Mouse (Mus musculus): ENCODE results near the gene Ahnak. TPM values are rescaled to one million over a fixed set of nuclear protein-coding genes. Genes with fewer than 3 reads are reported as not detected.

Gene Ahnak
- polyA plus RNA-seq (2014; fragmentation: Nextera tagmentation; extraction: Ambion mirVana): 7.1 and 7.3 TPM in 2 replicates

DNA sequence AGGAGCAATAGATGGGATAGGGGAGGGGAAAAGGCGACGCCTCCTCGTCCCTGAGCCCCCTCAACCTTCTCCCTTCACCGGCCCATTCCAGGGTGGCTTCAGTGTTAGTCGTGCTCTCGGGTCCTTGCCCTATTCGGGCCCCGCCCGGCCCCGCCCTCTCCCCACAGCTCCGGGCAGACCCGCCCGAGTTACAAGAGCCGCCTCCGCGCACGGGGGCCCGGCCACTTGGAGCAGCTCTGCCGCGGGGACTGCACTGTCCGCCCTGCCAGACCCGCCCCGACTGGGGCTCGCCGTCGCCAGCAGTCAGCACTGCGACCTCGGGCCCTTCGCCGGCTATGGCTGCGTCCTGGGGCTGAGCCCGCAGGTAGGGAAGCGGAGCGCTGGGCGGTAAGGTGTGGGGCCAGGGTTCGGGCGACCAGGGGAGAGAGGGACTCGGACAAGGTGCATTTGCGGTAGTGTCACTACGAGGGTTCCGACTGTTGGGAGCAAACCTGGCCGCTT, at the start of gene Ahnak:
TSS of gene Ahnak (plus strand) at position 219 of the 501 bp plus-strand sequence.
- peak within 1 kb of the TSS; percentile 51 for H3K4me3 ChIP-seq (ENCODE audit: low read depth, low read length)
- H3K4me1 ChIP-seq (replicated peaks; ENCODE audit: control insufficient read depth, insufficient read depth, low read length): peaks cover 14% of the 10 kb centered on the region
- H3K9ac ChIP-seq (ENCODE audit: low read length): peak within 1 kb of the TSS; percentile 61
- under 1% methylated on average over 42 of the region's 42 CpGs for WGBS
- H3K9me3 ChIP-seq (ENCODE audit: control insufficient read depth, low read length): no peaks in the 10 kb centered on the region
- H3K27me3 ChIP-seq (ENCODE audit: control insufficient read depth, insufficient read depth, low read length): peaks cover 7% of the 10 kb centered on the region
- no peaks in the 10 kb centered on the region for H3K36me3 ChIP-seq (ENCODE audit: control insufficient read depth, insufficient read depth, low read length)
- peak; percentile 42 for ATAC-seq (replicated peaks; ENCODE audit: low FRiP score)
- peak; percentile 81 for DNase-seq (ENCODE audit: low spot score)
- H3K4me2 ChIP-seq (ENCODE audit: low read depth, low read length, severe bottlenecking): peak within 1 kb of the TSS; percentile 99
- H3K27ac ChIP-seq (ENCODE audit: low read depth, low read length): 0 out of 2 replicates have a peak within 1 kb of the TSS, but pooled peaks have one; percentile 25

DNA sequence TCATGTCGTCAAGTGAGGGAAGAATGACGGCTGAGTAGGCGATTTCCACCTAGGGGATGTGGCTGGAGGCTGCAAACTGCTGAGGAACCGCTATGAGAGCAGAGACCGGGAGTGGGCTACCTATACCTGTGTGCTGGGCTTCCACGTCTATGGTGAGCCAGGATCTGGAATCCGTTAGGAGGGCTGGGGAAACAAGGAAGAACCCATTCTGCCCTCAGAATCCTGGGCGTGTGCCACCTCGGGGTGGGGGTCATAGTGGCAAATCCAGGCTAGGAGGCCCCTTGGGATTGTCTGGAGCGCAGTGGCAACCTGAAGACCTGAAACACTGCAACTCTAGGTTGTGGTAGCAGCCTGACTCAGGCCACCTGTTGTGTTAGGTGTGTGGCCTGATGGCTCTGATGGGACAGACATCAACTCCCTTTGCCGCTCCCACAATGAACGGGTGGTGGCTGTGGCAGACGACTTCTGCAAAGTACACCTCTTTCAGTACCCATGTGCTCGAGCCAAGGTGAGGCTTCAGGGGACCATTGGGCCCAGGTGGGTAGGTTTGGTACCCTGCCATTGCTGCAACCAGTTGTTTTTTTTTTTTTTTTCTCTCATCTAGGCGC, 48.5 kb upstream of the Ahnak start:
- peak overlapping the region; percentile 99; the same call in 1 of the 2 replicates for H3K9ac ChIP-seq (ENCODE audit: low read length)
- peak overlapping the region; percentile 97 for H3K4me3 ChIP-seq (ENCODE audit: low read depth, low read length)
- H3K27ac ChIP-seq (ENCODE audit: low read depth, low read length): peak overlapping the region; percentile 94
- H3K4me1 ChIP-seq (replicated peaks; ENCODE audit: control insufficient read depth, insufficient read depth, low read length): peaks cover 15% of the 10 kb centered on the region; the same call in 1 of the 2 replicates
- 83% methylated on average over 15 of the region's 15 CpGs for WGBS
- no peak for ATAC-seq (replicated peaks; ENCODE audit: low FRiP score)
- H3K4me2 ChIP-seq (ENCODE audit: low read depth, low read length, severe bottlenecking): peak overlapping the region; percentile 65
- H3K9me3 ChIP-seq (ENCODE audit: control insufficient read depth, low read length): no peaks in the 10 kb centered on the region
- H3K27me3 ChIP-seq (ENCODE audit: control insufficient read depth, insufficient read depth, low read length): no peaks in the 10 kb centered on the region
- DNase-seq (ENCODE audit: low spot score): peak; percentile 51
- H3K36me3 ChIP-seq (ENCODE audit: control insufficient read depth, insufficient read depth, low read length): peaks cover under 1% of the 10 kb centered on the region; the same call in 1 of the 2 replicates

DNA sequence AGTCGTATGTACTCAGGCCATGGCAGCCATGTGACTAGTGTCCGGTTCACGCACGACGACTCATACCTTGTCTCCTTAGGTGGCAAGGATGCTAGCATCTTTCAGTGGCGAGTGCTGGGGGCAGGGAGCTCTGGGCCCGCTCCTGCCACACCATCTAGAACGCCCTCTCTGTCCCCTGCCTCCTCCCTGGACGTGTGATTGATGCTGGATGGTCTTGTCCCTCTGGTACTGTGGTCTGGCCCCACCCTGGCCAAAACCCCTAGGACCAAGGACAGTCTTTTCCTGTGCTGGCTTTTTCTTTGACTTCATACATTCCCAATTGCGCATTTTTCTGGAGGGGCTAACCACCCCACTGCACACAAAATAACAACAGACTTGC, 48.0 kb upstream of the Ahnak start:
- no peak for DNase-seq (ENCODE audit: low spot score)
- H3K27me3 ChIP-seq (ENCODE audit: control insufficient read depth, insufficient read depth, low read length): no peaks in the 10 kb centered on the region
- WGBS: 41% methylated on average over 10 of the region's 10 CpGs
- H3K36me3 ChIP-seq (ENCODE audit: control insufficient read depth, insufficient read depth, low read length): peaks cover 6% of the 10 kb centered on the region
- H3K9ac ChIP-seq (ENCODE audit: low read length): peak overlapping the region; percentile 99
- peak; percentile 47 for ATAC-seq (replicated peaks; ENCODE audit: low FRiP score)
- H3K27ac ChIP-seq (ENCODE audit: low read depth, low read length): peak overlapping the region; percentile 94
- peak overlapping the region; percentile 65 for H3K4me2 ChIP-seq (ENCODE audit: low read depth, low read length, severe bottlenecking)
- H3K9me3 ChIP-seq (ENCODE audit: control insufficient read depth, low read length): no peaks in the 10 kb centered on the region
- H3K4me3 ChIP-seq (ENCODE audit: low read depth, low read length): peak overlapping the region; percentile 97
- peaks cover 15% of the 10 kb centered on the region; the same call in 1 of the 2 replicates for H3K4me1 ChIP-seq (replicated peaks; ENCODE audit: control insufficient read depth, insufficient read depth, low read length)

DNA sequence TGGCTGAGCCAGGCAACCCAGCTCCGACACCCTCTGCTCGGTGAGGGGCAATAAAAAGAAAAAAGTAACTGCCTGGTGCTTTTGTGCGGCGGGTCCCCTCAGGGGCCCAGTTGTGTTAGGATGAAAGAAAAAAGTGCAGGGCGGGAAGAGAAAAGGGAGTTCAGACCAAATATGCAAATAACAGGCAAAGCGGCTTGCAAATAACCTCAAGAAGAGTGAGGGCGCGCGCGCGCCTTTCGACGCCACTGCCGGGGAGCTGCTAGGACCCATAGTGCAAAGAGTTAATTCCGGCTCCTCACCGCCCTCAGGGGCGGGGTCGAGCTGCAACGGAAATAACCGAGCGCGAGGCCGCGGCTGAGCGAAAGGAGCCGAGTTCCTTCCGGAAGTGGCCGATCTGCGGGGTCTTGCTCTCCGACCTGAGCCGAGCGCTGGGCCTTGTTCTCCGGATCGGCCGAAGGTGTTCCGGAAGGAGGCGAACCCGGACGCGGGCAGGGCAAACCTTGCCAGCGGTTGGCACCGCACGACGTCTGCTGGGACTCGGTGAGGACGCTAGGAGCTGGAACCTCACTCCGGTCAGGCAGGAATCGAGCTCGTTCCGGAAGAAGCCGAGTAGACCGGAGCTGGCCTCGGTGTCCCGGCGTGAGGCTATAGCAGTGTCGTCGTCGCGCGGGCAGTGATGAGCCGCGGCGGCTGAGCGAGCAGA, 47.4 kb upstream of the Ahnak start, which contains the start of gene Mta2:
TSS of gene Mta2 (plus strand) at position 361 of the 703 bp plus-strand sequence.
- no peaks in the 10 kb centered on the region for H3K27me3 ChIP-seq (ENCODE audit: control insufficient read depth, insufficient read depth, low read length)
- under 1% methylated on average over 64 of the region's 64 CpGs for WGBS
- peaks cover 9% of the 10 kb centered on the region for H3K36me3 ChIP-seq (ENCODE audit: control insufficient read depth, insufficient read depth, low read length)
- peak within 1 kb of the TSS; percentile 65 for H3K4me2 ChIP-seq (ENCODE audit: low read depth, low read length, severe bottlenecking)
- H3K4me1 ChIP-seq (replicated peaks; ENCODE audit: control insufficient read depth, insufficient read depth, low read length): peaks cover 15% of the 10 kb centered on the region; the same call in 1 of the 2 replicates
- ATAC-seq (replicated peaks; ENCODE audit: low FRiP score) (peak; percentile 97), DNase-seq (ENCODE audit: low spot score) (peak; percentile 99)
- peak within 1 kb of the TSS; percentile 97 for H3K4me3 ChIP-seq (ENCODE audit: low read depth, low read length)
- H3K27ac ChIP-seq (ENCODE audit: low read depth, low read length): peak within 1 kb of the TSS; percentile 94
- no peaks in the 10 kb centered on the region for H3K9me3 ChIP-seq (ENCODE audit: control insufficient read depth, low read length)
- H3K9ac ChIP-seq (ENCODE audit: low read length): peak within 1 kb of the TSS; percentile 99

DNA sequence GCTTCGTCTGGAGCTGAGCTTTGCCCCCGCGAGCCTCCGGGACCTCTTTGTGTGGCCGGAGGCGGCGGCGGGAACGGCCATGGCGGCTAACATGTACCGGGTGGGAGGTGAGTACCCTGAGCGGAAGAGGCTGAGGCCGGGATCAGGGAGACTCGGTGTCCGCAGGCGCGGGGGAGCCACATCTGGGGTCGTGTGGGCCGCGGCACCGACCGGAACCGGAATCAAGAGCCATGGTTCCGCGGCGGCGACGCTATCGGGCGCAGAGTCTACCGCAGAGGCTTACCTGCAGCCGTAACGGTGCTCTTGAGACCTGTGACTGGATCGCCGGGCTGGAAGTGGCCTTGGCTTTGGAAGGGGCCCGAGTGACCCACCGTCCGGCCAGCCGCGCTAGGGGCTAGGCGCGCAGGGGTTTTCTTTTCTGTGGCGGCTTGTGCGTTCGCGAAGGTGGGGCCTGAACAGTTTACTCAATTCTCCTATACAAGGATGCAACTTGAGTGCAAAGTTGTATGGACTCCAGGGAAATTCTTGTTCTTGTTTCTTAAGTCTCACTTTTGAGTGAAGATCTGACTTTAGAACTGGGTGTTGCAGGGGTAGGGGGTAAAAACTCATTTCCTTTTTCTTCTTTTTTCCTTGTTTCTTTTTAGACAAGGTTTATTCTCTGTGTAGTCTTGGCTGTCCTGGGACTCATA, 46.7 kb upstream of the Ahnak start:
- under 1% methylated on average over 46 of the region's 46 CpGs for WGBS
- Histone ChIP-seq H3K9me3 (ENCODE audit: control insufficient read depth, low read length) (no peaks in the 10 kb centered on the region), H3K36me3 (ENCODE audit: control insufficient read depth, insufficient read depth, low read length) (peaks cover 15% of the 10 kb centered on the region), H3K4me3 (ENCODE audit: low read depth, low read length) (peak overlapping the region; percentile 97), H3K9ac (ENCODE audit: low read length) (peak overlapping the region; percentile 99), H3K4me1 (replicated peaks; ENCODE audit: control insufficient read depth, insufficient read depth, low read length) (peaks cover 15% of the 10 kb centered on the region; the same call in 1 of the 2 replicates), H3K4me2 (ENCODE audit: low read depth, low read length, severe bottlenecking) (peak overlapping the region; percentile 65), H3K27ac (ENCODE audit: low read depth, low read length) (peak overlapping the region; percentile 94), H3K27me3 (ENCODE audit: control insufficient read depth, insufficient read depth, low read length) (no peaks in the 10 kb centered on the region)
- no peak for DNase-seq (ENCODE audit: low spot score)
- ATAC-seq (replicated peaks; ENCODE audit: low FRiP score): peak; percentile 55

DNA sequence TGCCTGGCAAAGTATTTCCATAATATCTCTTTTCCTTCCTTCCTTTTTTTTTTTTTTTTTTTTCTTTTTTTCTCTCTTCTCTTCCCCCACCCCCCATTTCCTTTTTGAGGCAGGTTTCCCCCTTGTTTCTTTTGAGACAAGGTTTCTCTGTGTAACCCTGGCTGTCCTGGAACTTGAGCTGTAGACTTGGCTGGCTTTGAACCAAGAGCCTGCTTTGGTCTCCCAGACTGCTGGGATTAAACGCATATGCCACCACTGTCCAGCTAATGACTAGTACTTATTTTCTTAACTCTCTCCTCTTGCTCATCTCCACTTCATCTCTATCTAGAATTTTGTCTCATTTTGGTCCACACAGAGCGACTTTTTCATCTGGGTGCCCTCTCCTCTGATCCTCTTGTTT, 46.0 kb upstream of the Ahnak start:
- H3K9me3 ChIP-seq (ENCODE audit: control insufficient read depth, low read length): no peaks in the 10 kb centered on the region
- peak overlapping the region; percentile 65 for H3K4me2 ChIP-seq (ENCODE audit: low read depth, low read length, severe bottlenecking)
- H3K4me1 ChIP-seq (replicated peaks; ENCODE audit: control insufficient read depth, insufficient read depth, low read length): peaks cover 15% of the 10 kb centered on the region; the same call in 1 of the 2 replicates
- peak overlapping the region; percentile 99 for H3K9ac ChIP-seq (ENCODE audit: low read length)
- H3K4me3 ChIP-seq (ENCODE audit: low read depth, low read length): peak overlapping the region; percentile 97
- H3K27ac ChIP-seq (ENCODE audit: low read depth, low read length): no peak overlapping the region
- no peaks in the 10 kb centered on the region for H3K27me3 ChIP-seq (ENCODE audit: control insufficient read depth, insufficient read depth, low read length)
- WGBS: 78% methylated on average over 2 of the region's 2 CpGs
- H3K36me3 ChIP-seq (ENCODE audit: control insufficient read depth, insufficient read depth, low read length): peaks cover 21% of the 10 kb centered on the region
- DNase-seq (ENCODE audit: low spot score) (no peak), ATAC-seq (replicated peaks; ENCODE audit: low FRiP score) (no peak)

DNA sequence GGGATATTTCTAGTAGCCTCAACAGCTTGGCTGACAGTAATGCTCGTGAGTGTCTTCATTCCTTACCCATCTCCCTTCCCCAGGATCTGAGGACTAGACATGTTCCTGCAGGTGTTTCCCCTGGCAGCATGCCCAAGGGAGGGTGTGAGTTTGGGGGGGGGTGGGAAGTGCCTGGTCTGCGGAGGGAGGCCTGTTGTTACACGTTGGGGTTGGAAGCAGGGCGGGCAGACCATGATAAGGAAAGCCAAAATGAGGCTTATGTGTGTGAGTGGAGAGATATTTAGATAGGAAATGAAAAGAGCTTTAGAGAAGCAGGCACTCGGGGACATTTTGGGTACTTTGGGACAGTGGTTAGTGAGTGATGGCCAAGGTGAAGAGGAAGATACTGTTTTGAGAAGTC, 45.0 kb upstream of the Ahnak start:
- no peak overlapping the region for H3K27ac ChIP-seq (ENCODE audit: low read depth, low read length)
- ATAC-seq (replicated peaks; ENCODE audit: low FRiP score) (no peak), DNase-seq (ENCODE audit: low spot score) (peak; percentile 47)
- H3K36me3 ChIP-seq (ENCODE audit: control insufficient read depth, insufficient read depth, low read length): peaks cover 29% of the 10 kb centered on the region
- H3K9me3 ChIP-seq (ENCODE audit: control insufficient read depth, low read length): no peaks in the 10 kb centered on the region
- H3K27me3 ChIP-seq (ENCODE audit: control insufficient read depth, insufficient read depth, low read length): no peaks in the 10 kb centered on the region
- H3K4me2 ChIP-seq (ENCODE audit: low read depth, low read length, severe bottlenecking): peak overlapping the region; percentile 32; the same call in 1 of the 2 replicates
- 81% methylated on average over 5 of the region's 5 CpGs for WGBS
- peaks cover 15% of the 10 kb centered on the region; the same call in 1 of the 2 replicates for H3K4me1 ChIP-seq (replicated peaks; ENCODE audit: control insufficient read depth, insufficient read depth, low read length)
- H3K4me3 ChIP-seq (ENCODE audit: low read depth, low read length): peak overlapping the region; percentile 5; the same call in 1 of the 2 replicates
- no peak overlapping the region for H3K9ac ChIP-seq (ENCODE audit: low read length)

DNA sequence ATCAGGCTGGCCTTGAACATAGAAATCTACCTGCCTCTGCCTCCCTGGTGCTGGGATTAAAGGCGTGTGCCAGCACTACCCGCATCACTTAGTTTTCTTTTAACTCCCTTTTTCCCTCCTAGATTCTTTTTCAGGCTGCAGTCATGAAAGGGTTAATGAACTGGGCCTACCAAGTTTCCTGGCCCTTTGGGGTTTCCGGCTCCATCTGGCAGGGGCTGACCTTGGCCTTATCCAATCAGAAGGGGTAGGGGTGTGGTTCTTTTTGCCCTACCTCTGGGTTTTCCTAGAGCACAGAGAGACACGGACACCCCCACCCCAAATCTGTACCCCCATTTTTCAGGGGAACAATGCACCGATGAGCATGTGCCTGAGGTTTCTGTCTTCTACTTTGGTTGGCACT, 44.3 kb upstream of the Ahnak start:
- Histone ChIP-seq H3K9ac (ENCODE audit: low read length) (no peak overlapping the region), H3K4me2 (ENCODE audit: low read depth, low read length, severe bottlenecking) (no peak overlapping the region), H3K9me3 (ENCODE audit: control insufficient read depth, low read length) (no peaks in the 10 kb centered on the region), H3K36me3 (ENCODE audit: control insufficient read depth, insufficient read depth, low read length) (peaks cover 33% of the 10 kb centered on the region), H3K4me1 (replicated peaks; ENCODE audit: control insufficient read depth, insufficient read depth, low read length) (peaks cover 15% of the 10 kb centered on the region; the same call in 1 of the 2 replicates), H3K4me3 (ENCODE audit: low read depth, low read length) (no peak overlapping the region), H3K27ac (ENCODE audit: low read depth, low read length) (no peak overlapping the region), H3K27me3 (ENCODE audit: control insufficient read depth, insufficient read depth, low read length) (no peaks in the 10 kb centered on the region)
- peak; percentile 79 for DNase-seq (ENCODE audit: low spot score)
- ATAC-seq (replicated peaks; ENCODE audit: low FRiP score): no peak
- 49% methylated on average over 5 of the region's 5 CpGs for WGBS

Measured in forebrain, embryonic 11.5 days (tissue).